Mouse (Mus musculus) embryonic facial prominence, embryonic 14.5 days (tissue): ENCODE data around the gene Olfr50. TPM values are rescaled to one million over a fixed set of nuclear protein-coding genes. Genes with fewer than 3 reads are reported as not detected.

Experiments
- ATAC-seq: fragments of 200-750 bp; cut with Nextera tagmentation; 2 replicates; pipeline ENCODE4 v1.8.0; 2017; ENCODE audit warnings: low read depth, moderate number of reproducible peaks, moderate TSS enrichment
- DNase-seq: peaks from one replicate; pipeline ENCODE4 v3.0.0-alpha.2; 2015; ENCODE audit warnings: low spot score
- H3K27ac ChIP-seq: fragments of 300-500 bp; sonication (generic); replicated peaks from 2 replicates; pipeline ENCODE4 v1.5.1; 2014; ENCODE audit warnings: low read depth, mild to moderate bottlenecking, low read length, moderate library complexity
- H3K27me3 ChIP-seq: fragments of 300-500 bp; sonication (generic); replicated peaks from 2 replicates; pipeline ENCODE4 v1.6.1; 2014; ENCODE audit warnings: low read length; ENCODE audit not compliant: control insufficient read depth, insufficient read depth
- H3K36me3 ChIP-seq: fragments of 300-500 bp; sonication (generic); 2 replicates; pipeline ENCODE4 v1.6.1; 2014; ENCODE audit warnings: low read length, mixed read lengths; ENCODE audit not compliant: control insufficient read depth, insufficient read depth
- H3K4me1 ChIP-seq: fragments of 300-500 bp; sonication (generic); 2 replicates; pipeline ENCODE4 v1.6.1; 2014; ENCODE audit warnings: antibody characterized with exemption, low read length; ENCODE audit not compliant: control insufficient read depth, insufficient read depth
- H3K4me2 ChIP-seq: fragments of 300-500 bp; sonication (generic); 2 replicates; pipeline ENCODE4 v1.6.1; 2014; ENCODE audit warnings: low read depth, mild to moderate bottlenecking, low read length, moderate library complexity, mixed read lengths
- H3K4me3 ChIP-seq: fragments of 300-500 bp; sonication (generic); 2 replicates; pipeline ENCODE4 v1.5.1; 2014; ENCODE audit warnings: low read depth, mild to moderate bottlenecking, low read length
- H3K9ac ChIP-seq: fragments of 300-500 bp; sonication (generic); 2 replicates; pipeline ENCODE4 v1.6.1; 2014; ENCODE audit warnings: low read depth, mild to moderate bottlenecking, low read length, moderate library complexity, mixed read lengths
- H3K9me3 ChIP-seq: fragments of 300-500 bp; sonication (generic); 2 replicates; pipeline ENCODE4 v1.6.1; 2016; ENCODE audit warnings: low read length; ENCODE audit not compliant: control insufficient read depth
- WGBS: fragments of 180-500 bp; shearing (Covaris S2); extraction: QIAGEN DNeasy Blood & Tissue Kit; methylation state at CpG from one replicate; pipeline ENCODE4 v1.1.7; 2014; 5-methylcytosine and 5-hydroxymethylcytosine counted together
- polyA plus RNA-seq: library from polyadenylated mRNA; unstranded; fragments of >200 nt; fragmentation: Nextera tagmentation; extraction: Ambion mirVana; gene quantifications from 2 replicates; pipeline ENCODE4 v1.2.1, GENCODE M21; 2014

The Olfr50 gene
- 0.09 and 0.25 TPM in 2 replicates for polyA plus RNA-seq

GRCm38 (mm10) chr2:36790238-36790637 is at the start of gene Olfr50:
Olfr50 (plus strand) TSS chr2:36790538.
- ATAC-seq = no peak
- no peaks in the 10 kb centered on the region for H3K4me1 ChIP-seq
- H3K4me2 ChIP-seq = no peak within 1 kb of the TSS
- no peak within 1 kb of the TSS for H3K9ac ChIP-seq
- DNase-seq = no peak
- no peak within 1 kb of the TSS for H3K4me3 ChIP-seq
- WGBS = 74% methylated on average over 2 of the region's 2 CpGs
- H3K27ac ChIP-seq = no peak within 1 kb of the TSS
- H3K9me3 ChIP-seq = peaks cover 10% of the 10 kb centered on the region; the same call in 1 of the 2 replicates
- no peaks in the 10 kb centered on the region for H3K36me3 ChIP-seq
- no peaks in the 10 kb centered on the region for H3K27me3 ChIP-seq

- no peak within 1 kb of the TSS for H3K4me2 ChIP-seq
- no peaks in the 10 kb centered on the region for H3K36me3 ChIP-seq
- no peak within 1 kb of the TSS for H3K9ac ChIP-seq
- H3K9me3 ChIP-seq = peaks cover 4% of the 10 kb centered on the region; the same call in 1 of the 2 replicates
- 66% methylated on average over 2 of the region's 2 CpGs for WGBS
- no peak for DNase-seq
- no peaks in the 10 kb centered on the region for H3K4me1 ChIP-seq
- no peaks in the 10 kb centered on the region for H3K27me3 ChIP-seq
- no peak for ATAC-seq
- no peak within 1 kb of the TSS for H3K27ac ChIP-seq
- no peak within 1 kb of the TSS for H3K4me3 ChIP-seq
These were observed 6.4 kb upstream of the Olfr50 start, which contains the start of gene Olfr348 for GRCm38 (mm10) chr2:36783976-36784375. Olfr348 (plus strand) TSS chr2:36784276.

GRCm38 (mm10) chr2:36816932-36817331 is 26.6 kb downstream of the Olfr50 start, which contains the start of gene Olfr3:
Olfr3 (minus strand) TSS chr2:36817032.
- Histone ChIP-seq H3K4me1 (no peaks in the 10 kb centered on the region), H3K36me3 (no peaks in the 10 kb centered on the region), H3K4me3 (no peak within 1 kb of the TSS), H3K9me3 (peaks cover 12% of the 10 kb centered on the region; the same call in 1 of the 2 replicates), H3K27ac (no peak within 1 kb of the TSS), H3K4me2 (no peak within 1 kb of the TSS), H3K9ac (no peak within 1 kb of the TSS), H3K27me3 (no peaks in the 10 kb centered on the region)
- ATAC-seq = no peak
- no peak for DNase-seq
- WGBS = 61% methylated on average over 1 of the region's 1 CpGs

GRCm38 (mm10) chr2:36846010-36846409 is 55.7 kb downstream of the Olfr50 start, which contains the start of gene Olfr350:
Olfr350 (plus strand) TSS chr2:36846310.
- WGBS = 80% methylated on average over 1 of the region's 1 CpGs
- H3K9me3 ChIP-seq = peaks cover 14% of the 10 kb centered on the region; the same call in 1 of the 2 replicates
- H3K27me3 ChIP-seq = no peaks in the 10 kb centered on the region
- H3K27ac ChIP-seq = no peak within 1 kb of the TSS
- no peak within 1 kb of the TSS for H3K9ac ChIP-seq
- DNase-seq = no peak
- no peak within 1 kb of the TSS for H3K4me2 ChIP-seq
- ATAC-seq = no peak
- H3K4me3 ChIP-seq = no peak within 1 kb of the TSS
- H3K36me3 ChIP-seq = no peaks in the 10 kb centered on the region
- H3K4me1 ChIP-seq = no peaks in the 10 kb centered on the region

Other genes starting within 250 kb of the Olfr50 start
- gene Olfr344, start 223.9 kb upstream of the Olfr50 start, polyA plus RNA-seq = 0.03 and 0.06 TPM in 2 replicates
- gene Olfr345, start 150.5 kb upstream of the Olfr50 start, polyA plus RNA-seq = not detected in 2 replicates
- gene Olfr346, start 104.8 kb upstream of the Olfr50 start, polyA plus RNA-seq = not detected in 2 replicates
- not detected in 2 replicates for gene Olfr347, start 58.6 kb upstream of the Olfr50 start, polyA plus RNA-seq
- not detected in 2 replicates for gene Olfr348, start 6.3 kb upstream of the Olfr50 start, polyA plus RNA-seq
- not detected in 2 replicates for gene Olfr3, start 26.5 kb downstream of the Olfr50 start, polyA plus RNA-seq
- gene Olfr350, start 55.8 kb downstream of the Olfr50 start, polyA plus RNA-seq = not detected in 2 replicates
- gene Olfr351, start 72.1 kb downstream of the Olfr50 start, polyA plus RNA-seq = not detected in 2 replicates
- not detected in 2 replicates for gene Olfr352, start 77.9 kb downstream of the Olfr50 start, polyA plus RNA-seq
- gene Olfr353, start 102.4 kb downstream of the Olfr50 start, polyA plus RNA-seq = not detected in 2 replicates
- gene Olfr354, start 115.1 kb downstream of the Olfr50 start, polyA plus RNA-seq = not detected in 2 replicates
- gene Olfr355, start 138.4 kb downstream of the Olfr50 start, polyA plus RNA-seq = not detected in 2 replicates
- not detected in 2 replicates for gene Olfr356, start 146.6 kb downstream of the Olfr50 start, polyA plus RNA-seq
- gene Olfr357, start 203.3 kb downstream of the Olfr50 start, polyA plus RNA-seq = not detected in 2 replicates
- gene Olfr358, start 218.8 kb downstream of the Olfr50 start, polyA plus RNA-seq = 0.06 TPM in 1 of 2 replicates, not detected in the other